Mouse (Mus musculus): ENCODE measurements around the gene Pnmt.

The Pnmt gene

GRCm38 (mm10) chr11:98418939-98419547, 32.8 kb downstream of the Pnmt start:
- no peak for DNase-seq

- no peak for DNase-seq
Measured at GRCm38 (mm10) chr11:98426592-98426991, 40.3 kb downstream of the Pnmt start.

- no peak for DNase-seq
Measured at GRCm38 (mm10) chr11:98428436-98428835, 42.2 kb downstream of the Pnmt start.

- no peak for DNase-seq
Measured at GRCm38 (mm10) chr11:98431743-98432502, 45.7 kb downstream of the Pnmt start.

- no peak for DNase-seq
Measured at GRCm38 (mm10) chr11:98435723-98436122, 49.5 kb downstream of the Pnmt start.

GRCm38 (mm10) chr11:98437441-98437840, 51.2 kb downstream of the Pnmt start:
- no peak for DNase-seq

All from right cerebral cortex, adult 18-20 months (tissue).